Mouse (Mus musculus) central nervous system, embryonic 11.5 days (tissue): ENCODE data around the gene Clstn2. TPM values are rescaled to one million over a fixed set of nuclear protein-coding genes. Genes with fewer than 3 reads are reported as not detected.

Experiments
- polyA plus RNA-seq: library from polyadenylated mRNA; depleted of rRNA; stranded (reverse); fragments of >200 nt; gene quantifications from 2 replicates; pipeline ENCODE4 v1.2.3, GENCODE M21; 2012; rRNA removed

Gene Clstn2
- polyA plus RNA-seq, result 2.2 and 7.0 TPM in 2 replicates

GRCm38 (mm10) chr9:98032573-98033272 is at the start of gene Clstn2:
TSS of gene Clstn2 (minus strand) at chr9:98033181.

